Mouse (Mus musculus): Measurements from ENCODE around the gene Sema5b. TPM values are rescaled to one million over a fixed set of nuclear protein-coding genes. Genes with fewer than 3 reads are reported as not detected.

Gene Sema5b
- polyA plus RNA-seq, 2 experiments = 0.03 to 0.13 TPM

DNA sequence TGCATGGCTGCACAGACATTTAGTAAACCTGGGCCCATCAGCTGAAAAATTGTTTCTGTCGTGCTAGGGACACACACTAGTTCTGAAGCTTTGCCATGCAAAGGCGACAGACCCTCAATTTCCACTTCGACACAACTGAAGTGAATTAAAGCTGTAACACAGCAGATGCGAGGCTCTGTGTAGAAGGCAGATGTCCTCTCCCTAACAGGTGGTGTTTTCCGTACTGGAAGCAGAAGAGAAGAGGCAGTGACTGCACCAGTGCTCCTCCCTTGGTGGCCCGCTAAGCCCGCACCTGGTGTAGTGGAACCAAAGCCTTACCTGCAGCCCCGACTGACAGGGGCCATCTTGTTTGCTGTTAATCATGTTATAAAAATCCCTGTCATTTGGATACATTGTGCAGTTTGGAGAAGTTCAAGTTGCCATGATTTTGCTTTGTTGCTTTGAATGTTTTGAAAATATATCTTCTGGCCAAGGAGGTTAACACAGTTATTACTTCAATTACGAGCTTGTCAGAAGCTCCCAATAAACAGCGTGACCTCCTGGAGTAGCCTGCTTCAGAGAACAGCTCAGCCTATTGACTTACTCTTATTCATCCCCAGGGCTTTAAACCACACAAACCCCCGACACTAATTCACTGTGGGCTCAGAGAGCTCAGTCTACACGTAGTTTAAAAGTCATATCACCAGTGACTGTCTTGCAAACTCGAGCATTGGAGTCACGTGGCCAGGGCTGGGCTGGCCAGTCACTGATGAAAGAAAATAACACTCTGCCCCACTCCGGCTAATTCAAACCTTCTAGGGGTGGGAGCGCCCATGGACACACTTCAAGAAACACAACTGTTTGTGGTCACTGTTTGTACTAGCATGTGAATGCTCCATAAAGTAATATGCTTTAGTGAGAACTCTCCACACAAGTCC is 163.1 kb downstream of the Sema5b start:
- H3K4me1 ChIP-seq (replicated peaks; ENCODE audit: control insufficient read depth in 2 of 2, insufficient read depth in 2 of 2, low read length in 1 of 2) = no peaks in the 10 kb centered on the region
- 79% methylated on average over 16 of the region's 16 CpGs for WGBS (ENCODE audit: insufficient replicate concordance)
- no peak overlapping the region for H3K27ac ChIP-seq
- H3K4me2 ChIP-seq (ENCODE audit: low read depth) = no peak overlapping the region
- no peaks in the 10 kb centered on the region for H3K27me3 ChIP-seq (ENCODE audit: control insufficient read depth, insufficient read depth, low read length)
- TF ChIP-seq CTCF (IDR thresholded peaks at IDR 0.05; ENCODE audit: low read depth) (no peak), EP300 (IDR thresholded peaks at IDR 0.05; ENCODE audit: low read depth) (no peak)
- H3K9ac ChIP-seq (replicated peaks) = no peak overlapping the region
- H3K36me3 ChIP-seq (replicated peaks; ENCODE audit: control insufficient read depth, insufficient read depth, low read depth) = no peaks in the 10 kb centered on the region
- H3K9me3 ChIP-seq (ENCODE audit: control insufficient read depth, low read length) = no peaks in the 10 kb centered on the region
- no peak for ATAC-seq (ENCODE audit: insufficient read depth)
- no peak for DNase-seq (ENCODE audit: low read depth in 3 of 3, low spot score in 3 of 3)
- no peak overlapping the region for H3K4me3 ChIP-seq (ENCODE audit: insufficient read depth in 1 of 2, low read depth in 2 of 2, low read length in 2 of 2)

GRCm38 (mm10) chr16:35704796-35705195 is 163.9 kb downstream of the Sema5b start:
- Histone ChIP-seq H3K9me3 (ENCODE audit: control insufficient read depth, low read length) (no peaks in the 10 kb centered on the region), H3K27ac (no peak overlapping the region), H3K4me2 (ENCODE audit: low read depth) (no peak overlapping the region), H3K9ac (replicated peaks) (no peak overlapping the region), H3K4me3 (ENCODE audit: insufficient read depth in 1 of 2, low read depth in 2 of 2, low read length in 2 of 2) (no peak overlapping the region), H3K27me3 (ENCODE audit: control insufficient read depth, insufficient read depth, low read length) (no peaks in the 10 kb centered on the region), H3K4me1 (replicated peaks; ENCODE audit: control insufficient read depth in 2 of 2, insufficient read depth in 2 of 2, low read length in 1 of 2) (no peaks in the 10 kb centered on the region), H3K36me3 (replicated peaks; ENCODE audit: control insufficient read depth, insufficient read depth, low read depth) (no peaks in the 10 kb centered on the region)
- WGBS (ENCODE audit: insufficient replicate concordance) = 80% methylated on average over 14 of the region's 14 CpGs
- DNase-seq (ENCODE audit: low read depth in 3 of 3, low spot score in 3 of 3) = no peak
- ATAC-seq (ENCODE audit: insufficient read depth) = no peak
- no peak for TF ChIP-seq CTCF (IDR thresholded peaks at IDR 0.05; ENCODE audit: low read depth)
- TF ChIP-seq EP300 (IDR thresholded peaks at IDR 0.05; ENCODE audit: low read depth) = no peak

GRCm38 (mm10) chr16:35707004-35707403 is 166.1 kb downstream of the Sema5b start:
- Histone ChIP-seq H3K4me2 (ENCODE audit: low read depth) (no peak overlapping the region), H3K27me3 (ENCODE audit: control insufficient read depth, insufficient read depth, low read length) (no peaks in the 10 kb centered on the region), H3K27ac (no peak overlapping the region), H3K36me3 (replicated peaks; ENCODE audit: control insufficient read depth, insufficient read depth, low read depth) (no peaks in the 10 kb centered on the region), H3K4me3 (ENCODE audit: insufficient read depth in 1 of 2, low read depth in 2 of 2, low read length in 2 of 2) (no peak overlapping the region), H3K9ac (replicated peaks) (no peak overlapping the region), H3K4me1 (replicated peaks; ENCODE audit: control insufficient read depth in 2 of 2, insufficient read depth in 2 of 2, low read length in 1 of 2) (no peaks in the 10 kb centered on the region), H3K9me3 (ENCODE audit: control insufficient read depth, low read length) (no peaks in the 10 kb centered on the region)
- no peak for TF ChIP-seq CTCF (IDR thresholded peaks at IDR 0.05; ENCODE audit: low read depth)
- TF ChIP-seq EP300 (IDR thresholded peaks at IDR 0.05; ENCODE audit: low read depth) = no peak
- WGBS (ENCODE audit: insufficient replicate concordance) = 71% methylated on average over 5 of the region's 5 CpGs
- DNase-seq (ENCODE audit: low read depth in 3 of 3, low spot score in 3 of 3) (no peak), ATAC-seq (ENCODE audit: insufficient read depth) (no peak)

- no peak overlapping the region for H3K9ac ChIP-seq (replicated peaks)
- H3K36me3 ChIP-seq (replicated peaks; ENCODE audit: control insufficient read depth, insufficient read depth, low read depth) = no peaks in the 10 kb centered on the region
- no peak overlapping the region for H3K27ac ChIP-seq
- no peaks in the 10 kb centered on the region for H3K4me1 ChIP-seq (replicated peaks; ENCODE audit: control insufficient read depth in 2 of 2, insufficient read depth in 2 of 2, low read length in 1 of 2)
- WGBS (ENCODE audit: insufficient replicate concordance) = 73% methylated on average over 7 of the region's 7 CpGs
- no peak overlapping the region for H3K4me3 ChIP-seq (ENCODE audit: insufficient read depth in 1 of 2, low read depth in 2 of 2, low read length in 2 of 2)
- ATAC-seq (ENCODE audit: insufficient read depth) = no peak
- H3K4me2 ChIP-seq (ENCODE audit: low read depth) = no peak overlapping the region
- DNase-seq (ENCODE audit: low read depth in 3 of 3, low spot score in 3 of 3) = no peak
- H3K9me3 ChIP-seq (ENCODE audit: control insufficient read depth, low read length) = no peaks in the 10 kb centered on the region
- H3K27me3 ChIP-seq (ENCODE audit: control insufficient read depth, insufficient read depth, low read length) = no peaks in the 10 kb centered on the region
- TF ChIP-seq CTCF (IDR thresholded peaks at IDR 0.05; ENCODE audit: low read depth) = no peak
- no peak for TF ChIP-seq EP300 (IDR thresholded peaks at IDR 0.05; ENCODE audit: low read depth)
These were observed 170.1 kb downstream of the Sema5b start for GRCm38 (mm10) chr16:35711004-35711403.

- 72% methylated on average over 7 of the region's 7 CpGs for WGBS (ENCODE audit: insufficient replicate concordance)
- ATAC-seq (ENCODE audit: insufficient read depth) (no peak), DNase-seq (ENCODE audit: low read depth in 3 of 3, low spot score in 3 of 3) (no peak)
- Histone ChIP-seq H3K4me2 (ENCODE audit: low read depth) (no peak overlapping the region), H3K4me1 (replicated peaks; ENCODE audit: control insufficient read depth in 2 of 2, insufficient read depth in 2 of 2, low read length in 1 of 2) (no peaks in the 10 kb centered on the region), H3K36me3 (replicated peaks; ENCODE audit: control insufficient read depth, insufficient read depth, low read depth) (no peaks in the 10 kb centered on the region), H3K27me3 (ENCODE audit: control insufficient read depth, insufficient read depth, low read length) (no peaks in the 10 kb centered on the region), H3K9me3 (ENCODE audit: control insufficient read depth, low read length) (no peaks in the 10 kb centered on the region), H3K27ac (no peak overlapping the region), H3K4me3 (ENCODE audit: insufficient read depth in 1 of 2, low read depth in 2 of 2, low read length in 2 of 2) (no peak overlapping the region), H3K9ac (replicated peaks) (no peak overlapping the region)
- TF ChIP-seq CTCF (IDR thresholded peaks at IDR 0.05; ENCODE audit: low read depth) (no peak), EP300 (IDR thresholded peaks at IDR 0.05; ENCODE audit: low read depth) (no peak)
These were observed 172.7 kb downstream of the Sema5b start for GRCm38 (mm10) chr16:35713606-35714005.

Other genes starting within 250 kb of the Sema5b start
- 1.5 and 2.7 TPM in 2 replicates for gene Sec22a, start 177.2 kb upstream of the Sema5b start, polyA plus RNA-seq (2012; rRNA removed)
- 8.5 and 11.9 TPM in 2 replicates for gene Sec22a, start 177.2 kb upstream of the Sema5b start, polyA plus RNA-seq (2014; fragmentation: Nextera tagmentation; extraction: Ambion mirVana)
- 23.2 and 32.9 TPM in 2 replicates for gene Pdia5, start 50.3 kb upstream of the Sema5b start, polyA plus RNA-seq (2012; rRNA removed)
- 25.8 and 27.0 TPM in 2 replicates for gene Pdia5, start 50.3 kb upstream of the Sema5b start, polyA plus RNA-seq (2014; fragmentation: Nextera tagmentation; extraction: Ambion mirVana)
- gene Dirc2, start 228.2 kb downstream of the Sema5b start, polyA plus RNA-seq (2012; rRNA removed) = 3.9 and 4.9 TPM in 2 replicates
- 5.8 and 5.9 TPM in 2 replicates for gene Dirc2, start 228.2 kb downstream of the Sema5b start, polyA plus RNA-seq (2014; fragmentation: Nextera tagmentation; extraction: Ambion mirVana)
- 10.1 and 12.8 TPM in 2 replicates for gene Hspbap1, start 229.2 kb downstream of the Sema5b start, polyA plus RNA-seq (2012; rRNA removed)
- 15.3 and 17.0 TPM in 2 replicates for gene Hspbap1, start 229.2 kb downstream of the Sema5b start, polyA plus RNA-seq (2014; fragmentation: Nextera tagmentation; extraction: Ambion mirVana)

Data from liver, embryonic 14.5 days (tissue).